Mouse (Mus musculus): ENCODE results near the gene Adh6a. TPM values are rescaled to one million over a fixed set of nuclear protein-coding genes. Genes with fewer than 3 reads are reported as not detected.

The Adh6a gene
- polyA plus RNA-seq, 1 experiment = 0.11 TPM

DNA sequence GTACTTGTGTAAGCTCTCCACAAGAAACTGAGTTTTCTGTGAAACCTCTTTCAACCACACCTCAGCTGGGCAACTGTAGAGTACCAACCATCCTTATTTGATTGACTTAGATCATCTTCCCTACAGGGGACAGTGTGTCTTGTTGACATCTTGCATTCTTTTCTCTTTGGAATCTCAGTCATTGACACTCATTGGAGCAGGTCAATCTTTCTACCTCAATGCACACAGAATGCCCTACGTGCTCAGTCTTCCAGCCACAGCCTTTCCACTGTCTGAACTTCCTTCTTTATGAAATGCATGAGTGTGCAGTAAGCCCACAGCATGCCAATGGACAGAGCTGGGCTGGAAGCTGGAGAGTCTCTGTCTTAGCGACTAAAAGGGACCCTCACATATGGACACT, 22.4 kb upstream of the Adh6a start:
- no peak for DNase-seq
- 81% methylated on average over 2 of the region's 2 CpGs for WGBS
- Histone ChIP-seq H3K4me1 (ENCODE audit: control insufficient read depth, insufficient read depth, low read length) (no peaks in the 10 kb centered on the region), H3K4me3 (replicated peaks; ENCODE audit: extremely low read depth, low read depth, low read length) (no peak overlapping the region)
- TF ChIP-seq POLR2A (IDR thresholded peaks at IDR 0.05; ENCODE audit: borderline replicate concordance, extremely low read depth, low read depth, low read length) (no peak), CTCF (IDR thresholded peaks at IDR 0.05; ENCODE audit: insufficient read depth, low read length) (no peak)

DNA sequence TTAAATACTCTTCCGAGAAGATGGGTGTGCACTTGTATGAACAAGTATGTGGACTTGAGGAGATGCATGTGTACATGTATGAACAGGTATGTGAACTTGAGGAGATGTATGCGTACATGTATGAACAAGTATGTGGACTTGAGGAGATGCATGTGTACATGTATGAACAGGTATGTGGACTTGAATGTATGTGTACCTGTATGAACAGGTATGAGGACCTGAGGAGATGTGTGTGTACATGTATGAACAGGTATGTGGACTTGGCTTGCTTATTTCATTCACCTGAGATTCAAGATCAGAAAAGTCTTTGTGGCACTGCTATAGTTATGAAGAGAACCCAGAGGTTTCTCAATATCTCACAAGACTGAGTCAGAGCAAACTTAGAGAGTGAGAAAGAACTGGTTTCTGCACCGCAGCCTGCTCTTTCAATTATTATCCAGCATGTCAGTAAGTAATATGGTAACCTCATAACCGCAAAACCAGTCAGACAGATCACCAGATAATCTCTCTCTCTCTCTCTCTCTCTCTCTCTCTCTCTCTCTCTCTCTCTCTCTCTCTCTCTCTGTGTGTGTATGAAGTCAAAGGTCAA, 21.5 kb upstream of the Adh6a start:
- DNase-seq = no peak
- Histone ChIP-seq H3K4me1 (ENCODE audit: control insufficient read depth, insufficient read depth, low read length) (no peaks in the 10 kb centered on the region), H3K4me3 (replicated peaks; ENCODE audit: extremely low read depth, low read depth, low read length) (no peak overlapping the region)
- TF ChIP-seq CTCF (IDR thresholded peaks at IDR 0.05; ENCODE audit: insufficient read depth, low read length) (no peak), POLR2A (IDR thresholded peaks at IDR 0.05; ENCODE audit: borderline replicate concordance, extremely low read depth, low read depth, low read length) (no peak)
- 86% methylated on average over 4 of the region's 4 CpGs for WGBS

DNA sequence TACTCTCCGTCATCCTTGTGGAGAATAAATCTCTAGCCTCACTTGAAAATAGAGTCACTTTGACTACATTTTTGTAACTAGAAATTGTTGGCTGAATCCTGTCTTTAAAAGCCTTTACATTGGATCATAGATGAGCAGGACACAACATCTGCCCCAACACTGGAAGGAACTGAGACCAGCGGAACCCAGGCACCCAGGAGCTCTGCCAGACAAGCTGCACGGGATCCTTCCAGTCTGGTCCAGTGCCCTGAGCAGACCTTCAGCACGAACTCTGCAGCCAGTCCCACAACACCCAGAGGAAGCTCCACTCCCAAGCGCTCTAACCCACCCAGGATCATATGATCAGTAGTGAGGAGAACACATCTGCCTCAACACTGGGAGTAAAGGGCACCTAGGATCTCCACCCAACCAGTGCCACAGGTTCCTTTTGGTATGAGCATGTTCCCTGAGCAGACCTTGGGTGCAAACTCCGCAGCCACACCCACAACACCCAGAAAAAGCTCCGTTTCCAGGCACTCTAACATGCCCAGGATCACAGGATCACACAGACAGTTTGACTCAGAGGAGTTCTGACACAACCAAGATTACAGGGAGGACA, 19.7 kb upstream of the Adh6a start:
- Histone ChIP-seq H3K4me3 (replicated peaks; ENCODE audit: extremely low read depth, low read depth, low read length) (no peak overlapping the region), H3K4me1 (ENCODE audit: control insufficient read depth, insufficient read depth, low read length) (no peaks in the 10 kb centered on the region)
- WGBS = 78% methylated on average over 7 of the region's 7 CpGs
- TF ChIP-seq POLR2A (IDR thresholded peaks at IDR 0.05; ENCODE audit: borderline replicate concordance, extremely low read depth, low read depth, low read length) (no peak), CTCF (IDR thresholded peaks at IDR 0.05; ENCODE audit: insufficient read depth, low read length) (no peak)
- no peak for DNase-seq

DNA sequence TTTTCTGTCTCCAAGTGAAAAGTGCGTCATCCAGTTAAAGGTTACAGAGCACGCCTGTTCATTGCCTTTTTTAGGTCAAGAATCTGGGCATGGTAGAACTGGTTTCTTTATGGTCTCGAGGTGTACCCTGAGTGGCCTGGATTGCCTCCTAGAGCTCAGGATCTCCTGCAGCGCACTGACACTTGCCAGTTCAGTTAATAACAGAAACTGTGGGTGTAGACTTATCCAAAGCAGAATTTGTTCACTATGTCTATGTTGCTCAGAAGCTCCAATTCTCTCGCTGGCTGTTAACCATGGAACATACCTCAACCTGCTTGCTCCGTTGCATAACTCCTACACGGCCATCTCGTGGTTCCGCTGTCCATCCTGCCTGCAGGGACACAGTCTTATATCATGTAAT, 13.0 kb upstream of the Adh6a start:
- Histone ChIP-seq H3K4me3 (replicated peaks; ENCODE audit: extremely low read depth, low read depth, low read length) (no peak overlapping the region), H3K4me1 (ENCODE audit: control insufficient read depth, insufficient read depth, low read length) (peaks cover 2% of the 10 kb centered on the region; the same call in 1 of the 2 replicates)
- TF ChIP-seq CTCF (IDR thresholded peaks at IDR 0.05; ENCODE audit: insufficient read depth, low read length) = no peak
- no peak for TF ChIP-seq POLR2A (IDR thresholded peaks at IDR 0.05; ENCODE audit: borderline replicate concordance, extremely low read depth, low read depth, low read length)
- WGBS = 82% methylated on average over 9 of the region's 9 CpGs
- DNase-seq = no peak

DNA sequence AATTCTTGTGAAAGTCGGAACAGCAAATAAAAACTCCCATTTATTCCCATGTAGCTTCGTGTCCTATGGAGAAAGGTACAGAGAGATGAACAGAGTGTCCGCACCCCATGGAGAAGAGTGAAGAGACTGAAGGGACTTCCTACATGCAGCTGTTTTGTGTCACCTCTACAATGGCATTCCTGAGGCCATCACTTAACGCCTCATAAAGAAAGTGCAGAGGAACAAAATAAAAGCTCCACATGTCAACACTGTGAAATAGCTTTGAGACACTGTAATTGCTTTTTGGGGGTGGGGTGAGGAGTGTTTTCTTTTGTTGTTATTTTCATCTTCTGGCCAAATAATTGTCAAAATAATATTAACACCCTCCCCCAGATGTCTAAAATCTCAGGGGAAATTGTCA, 10.4 kb upstream of the Adh6a start:
- no peak overlapping the region for H3K4me3 ChIP-seq (replicated peaks; ENCODE audit: extremely low read depth, low read depth, low read length)
- peaks cover 5% of the 10 kb centered on the region for H3K4me1 ChIP-seq (ENCODE audit: control insufficient read depth, insufficient read depth, low read length)
- TF ChIP-seq POLR2A (IDR thresholded peaks at IDR 0.05; ENCODE audit: borderline replicate concordance, extremely low read depth, low read depth, low read length) (no peak), CTCF (IDR thresholded peaks at IDR 0.05; ENCODE audit: insufficient read depth, low read length) (no peak)
- DNase-seq = no peak
- 68% methylated on average over 4 of the region's 4 CpGs for WGBS

DNA sequence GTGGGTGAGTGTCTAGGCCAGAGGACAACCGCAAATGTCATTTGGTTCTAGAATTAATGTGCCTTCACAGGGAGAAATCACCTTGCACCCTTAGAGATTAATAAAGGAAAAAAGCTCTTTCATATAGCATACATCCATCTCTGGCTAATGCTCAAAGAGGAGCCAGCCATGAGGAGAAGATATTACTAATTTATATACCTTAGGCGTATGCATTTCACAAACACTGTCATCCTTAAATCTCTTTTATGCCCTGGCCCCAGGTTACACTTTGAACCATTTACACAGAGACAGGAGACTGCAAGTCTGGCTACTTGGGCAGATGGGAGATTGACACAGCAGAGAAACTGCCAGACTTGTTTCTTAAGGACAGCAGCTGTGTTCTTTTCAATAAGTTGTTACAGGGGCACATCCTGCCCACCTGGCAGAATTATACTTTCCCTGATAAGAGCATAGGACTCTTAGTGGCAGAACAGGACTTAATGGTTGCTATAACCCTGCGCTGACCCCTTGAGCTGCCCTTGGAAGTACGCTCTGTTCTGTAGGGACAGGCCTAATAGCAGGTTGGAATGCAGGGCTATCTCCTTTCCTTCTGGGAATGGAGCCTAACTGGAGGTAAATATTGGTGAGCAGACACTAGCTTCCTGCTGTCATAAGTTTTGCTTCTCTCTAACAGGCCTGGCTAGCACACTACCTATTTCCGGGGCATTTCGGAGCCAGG, 9.2 kb upstream of the Adh6a start:
- peaks cover 5% of the 10 kb centered on the region for H3K4me1 ChIP-seq (ENCODE audit: control insufficient read depth, insufficient read depth, low read length)
- no peak overlapping the region for H3K4me3 ChIP-seq (replicated peaks; ENCODE audit: extremely low read depth, low read depth, low read length)
- WGBS = 61% methylated on average over 6 of the region's 6 CpGs
- TF ChIP-seq POLR2A (IDR thresholded peaks at IDR 0.05; ENCODE audit: borderline replicate concordance, extremely low read depth, low read depth, low read length) = no peak
- TF ChIP-seq CTCF (IDR thresholded peaks at IDR 0.05; ENCODE audit: insufficient read depth, low read length) = no peak
- DNase-seq = no peak

DNA sequence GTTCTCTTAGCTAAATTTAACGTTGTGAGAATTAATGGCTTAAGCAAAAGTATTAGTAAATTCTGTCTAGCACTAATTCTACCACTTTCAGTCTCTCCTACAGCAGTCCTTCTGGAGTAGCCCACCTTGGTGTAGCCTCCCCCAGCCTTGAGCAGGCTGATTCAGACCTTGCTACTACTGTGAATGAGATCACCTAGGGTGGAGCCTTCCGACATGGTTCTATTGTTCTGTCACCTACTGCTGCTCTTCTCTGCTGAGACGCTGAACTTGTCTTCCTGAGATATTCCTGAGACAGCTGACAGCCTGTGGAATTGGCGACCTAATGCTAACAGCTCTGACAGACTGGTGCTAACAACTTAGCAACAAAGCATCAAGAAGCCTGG, 8.6 kb upstream of the Adh6a start:
- WGBS = 27% methylated on average over 4 of the region's 4 CpGs
- DNase-seq = no peak
- TF ChIP-seq CTCF (IDR thresholded peaks at IDR 0.05; ENCODE audit: insufficient read depth, low read length) (no peak), POLR2A (IDR thresholded peaks at IDR 0.05; ENCODE audit: borderline replicate concordance, extremely low read depth, low read depth, low read length) (no peak)
- Histone ChIP-seq H3K4me3 (replicated peaks; ENCODE audit: extremely low read depth, low read depth, low read length) (no peak overlapping the region), H3K4me1 (ENCODE audit: control insufficient read depth, insufficient read depth, low read length) (peaks cover 5% of the 10 kb centered on the region)

DNA sequence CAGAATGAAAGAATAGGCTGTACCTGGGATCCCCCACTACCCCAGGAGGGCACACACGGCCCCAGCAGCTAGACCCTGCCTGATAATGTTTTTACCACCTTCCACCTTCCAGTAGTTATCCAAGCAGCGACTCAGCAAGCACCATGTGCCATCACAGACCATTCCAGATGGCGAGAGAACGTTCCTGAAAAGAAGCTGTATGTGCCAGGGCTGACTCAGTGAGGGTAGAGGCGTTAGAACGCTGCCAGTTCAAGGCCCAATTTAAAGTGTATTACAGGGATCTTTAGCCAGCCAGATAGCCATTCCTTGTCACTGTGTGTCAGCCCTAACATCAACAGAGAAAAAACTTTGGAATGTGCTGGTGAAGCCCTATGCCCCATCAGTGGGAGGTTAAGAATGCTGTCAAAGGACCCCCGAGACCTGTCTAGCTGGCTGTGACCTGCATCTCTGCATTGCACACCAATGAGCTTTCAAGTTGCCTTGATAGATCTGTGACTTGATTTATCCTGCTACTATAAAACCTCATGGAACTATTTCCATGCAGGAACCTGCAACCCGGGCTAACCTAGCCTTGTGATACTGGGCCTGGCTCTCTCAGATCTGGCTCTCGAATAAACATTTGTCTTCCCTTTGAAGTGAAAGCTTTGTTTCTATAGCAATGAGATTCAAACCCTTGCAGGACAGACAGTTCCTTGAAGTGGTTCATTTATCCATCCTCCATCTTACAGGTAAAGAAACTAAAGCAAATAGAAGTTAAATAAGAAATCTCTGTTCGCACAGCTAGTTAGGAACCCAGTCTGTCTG, 7.4 kb upstream of the Adh6a start:
- 50% methylated on average over 10 of the region's 10 CpGs for WGBS
- peaks cover 5% of the 10 kb centered on the region for H3K4me1 ChIP-seq (ENCODE audit: control insufficient read depth, insufficient read depth, low read length)
- TF ChIP-seq POLR2A (IDR thresholded peaks at IDR 0.05; ENCODE audit: borderline replicate concordance, extremely low read depth, low read depth, low read length) (no peak), CTCF (IDR thresholded peaks at IDR 0.05; ENCODE audit: insufficient read depth, low read length) (no peak)
- no peak overlapping the region for H3K4me3 ChIP-seq (replicated peaks; ENCODE audit: extremely low read depth, low read depth, low read length)
- no peak for DNase-seq

DNA sequence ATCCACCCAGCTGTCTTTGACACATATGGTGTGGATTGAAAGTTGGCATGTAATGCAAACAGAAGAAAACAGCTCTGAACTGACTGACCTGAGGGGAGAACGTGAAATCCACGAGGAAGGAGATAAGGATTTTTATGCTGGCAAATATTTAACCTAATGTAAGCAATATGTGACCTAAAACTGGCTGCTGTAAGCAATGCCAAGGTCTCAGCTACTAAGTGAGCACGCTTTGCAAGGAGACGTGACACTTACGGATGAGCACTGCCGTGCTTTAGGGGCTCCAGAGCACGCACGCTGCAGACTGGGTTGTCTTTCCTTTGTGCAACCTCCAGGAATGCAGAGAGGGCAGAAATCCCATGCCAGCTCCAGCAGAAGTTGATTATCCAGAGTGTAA, 6.8 kb upstream of the Adh6a start:
- TF ChIP-seq CTCF (IDR thresholded peaks at IDR 0.05; ENCODE audit: insufficient read depth, low read length) (no peak), POLR2A (IDR thresholded peaks at IDR 0.05; ENCODE audit: borderline replicate concordance, extremely low read depth, low read depth, low read length) (no peak)
- WGBS = 26% methylated on average over 8 of the region's 8 CpGs
- H3K4me1 ChIP-seq (ENCODE audit: control insufficient read depth, insufficient read depth, low read length) = peaks cover 5% of the 10 kb centered on the region
- no peak overlapping the region for H3K4me3 ChIP-seq (replicated peaks; ENCODE audit: extremely low read depth, low read depth, low read length)
- DNase-seq = no peak
